In genomic region chr13:59011530-59011903, GRCm38 (mm10) we compare ENCODE assay signal across 7 mouse cellular contexts.
DNase-seq lines count a peak whose midpoint lies in the region; ATAC-seq lines count a peak whose summit lies in the region.

No protein-coding gene starts in this region.

- no peaks in the 10 kb centered on the region for H3K27me3 ChIP-seq in forebrain, embryonic 12.5 days
- H3K27me3 ChIP-seq in heart, embryonic 14.5 days (ENCODE audit: control insufficient read depth, insufficient read depth, low read length) = no peaks in the 10 kb centered on the region; the same call in 1 of the 2 replicates
- H3K27me3 ChIP-seq in limb, embryonic 15.5 days = no peaks in the 10 kb centered on the region
- H3K27me3 ChIP-seq in midbrain, embryonic 16.5 days (ENCODE audit: control insufficient read depth, insufficient read depth, low read depth, low read length) = no peaks in the 10 kb centered on the region

- WGBS in forebrain, embryonic 12.5 days = under 1% methylated on average over 15 of the region's 15 CpGs
- WGBS in heart, embryonic 14.5 days = 5% methylated on average over 15 of the region's 15 CpGs
- WGBS in limb, embryonic 15.5 days = 3% methylated on average over 15 of the region's 15 CpGs
- WGBS in midbrain, embryonic 16.5 days = 0% methylated on average over 15 of the region's 15 CpGs

- peaks cover 22% of the 10 kb centered on the region for H3K4me1 ChIP-seq in forebrain, embryonic 12.5 days
- H3K4me1 ChIP-seq in heart, embryonic 14.5 days (ENCODE audit: control insufficient read depth in 2 of 2, insufficient read depth in 2 of 2, low read length in 2 of 2) = peaks cover 5 to 8% of the 10 kb centered on the region in 2 experiments; a peak in 3 of 4 replicates
- H3K4me1 ChIP-seq in limb, embryonic 15.5 days = peaks cover 18% of the 10 kb centered on the region
- H3K4me1 ChIP-seq in midbrain, embryonic 16.5 days (ENCODE audit: control insufficient read depth, insufficient read depth, low read length) = peaks cover 23% of the 10 kb centered on the region

- ATAC-seq in forebrain, embryonic 12.5 days (ENCODE audit: low FRiP score) = peak; percentile 96
- peak; percentile 54; the same call in 1 of the 2 replicates for ATAC-seq in heart, embryonic 14.5 days (ENCODE audit: insufficient number of reproducible peaks, insufficient read depth, low FRiP score, low read depth)
- ATAC-seq in limb, embryonic 15.5 days (ENCODE audit: insufficient number of reproducible peaks, low FRiP score, low TSS enrichment, low read depth) = peak; percentile 71
- peak; percentile 96 for ATAC-seq in midbrain, embryonic 16.5 days

- peak overlapping the region; percentile 66 for H3K4me2 ChIP-seq in forebrain, embryonic 12.5 days
- H3K4me2 ChIP-seq in heart, embryonic 14.5 days (ENCODE audit: low read length) = peak overlapping the region; percentile 70
- H3K4me2 ChIP-seq in limb, embryonic 15.5 days = peak overlapping the region; percentile 44
- peak overlapping the region; percentile 67 for H3K4me2 ChIP-seq in midbrain, embryonic 16.5 days (ENCODE audit: low read length)

- no peaks in the 10 kb centered on the region for H3K36me3 ChIP-seq in forebrain, embryonic 12.5 days (replicated peaks)
- H3K36me3 ChIP-seq in heart, embryonic 14.5 days (ENCODE audit: control insufficient read depth, insufficient read depth, low read length) = no peaks in the 10 kb centered on the region
- H3K36me3 ChIP-seq in limb, embryonic 15.5 days = no peaks in the 10 kb centered on the region
- no peaks in the 10 kb centered on the region for H3K36me3 ChIP-seq in midbrain, embryonic 16.5 days (ENCODE audit: control insufficient read depth, insufficient read depth, low read length)

- H3K9ac ChIP-seq in forebrain, embryonic 12.5 days = peak overlapping the region; percentile 56
- H3K9ac ChIP-seq in heart, embryonic 14.5 days (ENCODE audit: low read length) = peak overlapping the region; percentile 49; the same call in 1 of the 2 replicates
- no peak overlapping the region for H3K9ac ChIP-seq in limb, embryonic 15.5 days
- peak overlapping the region; percentile 49 for H3K9ac ChIP-seq in midbrain, embryonic 16.5 days (ENCODE audit: low read depth, low read length)

- H3K4me3 ChIP-seq in forebrain, embryonic 12.5 days (replicated peaks) = peak overlapping the region; percentile 32
- H3K4me3 ChIP-seq in heart, embryonic 14.5 days (ENCODE audit: control insufficient read depth in 1 of 2, insufficient read depth in 1 of 2, low read depth in 1 of 2, low read length in 2 of 2) = peak overlapping the region; percentile 15 to 29
- H3K4me3 ChIP-seq in limb, embryonic 15.5 days = peak overlapping the region; percentile 21; the same call in 1 of the 2 replicates
- H3K4me3 ChIP-seq in midbrain, embryonic 16.5 days (ENCODE audit: low read depth, low read length) = peak overlapping the region; percentile 26

- peak; percentile 64 for DNase-seq in cerebellum, adult 11 months
- peak; percentile 64 for DNase-seq in kidney, postnatal 10 days
- peak; percentile 86 for DNase-seq in telencephalon, adult 2 months (ENCODE audit: low read depth, low spot score)

- peak overlapping the region; percentile 82 for H3K27ac ChIP-seq in forebrain, embryonic 12.5 days
- no peak overlapping the region for H3K27ac ChIP-seq in heart, embryonic 14.5 days (replicated peaks in 1 of 2; ENCODE audit: control insufficient read depth in 1 of 2, insufficient read depth in 1 of 2, low read depth in 2 of 2, low read length in 2 of 2)
- no peak overlapping the region for H3K27ac ChIP-seq in limb, embryonic 15.5 days
- H3K27ac ChIP-seq in midbrain, embryonic 16.5 days (ENCODE audit: low read length) = peak overlapping the region; percentile 90

- H3K9me3 ChIP-seq in forebrain, embryonic 12.5 days = no peaks in the 10 kb centered on the region
- 0 out of 2 replicates have a peak, but pooled peaks cover 3% of the 10 kb centered on the region for H3K9me3 ChIP-seq in heart, embryonic 14.5 days (ENCODE audit: control insufficient read depth, low read length)
- H3K9me3 ChIP-seq in limb, embryonic 15.5 days = no peaks in the 10 kb centered on the region
- H3K9me3 ChIP-seq in midbrain, embryonic 16.5 days (replicated peaks; ENCODE audit: control insufficient read depth, low read length, poor library complexity, severe bottlenecking) = no peaks in the 10 kb centered on the region

Comparison
In these comparisons a context has a peak if more than half of its experiments do, and no peak if none do; other contexts are left out.
1. H3K27ac ChIP-seq: peak in forebrain, embryonic 12.5 days (single experiment) and midbrain, embryonic 16.5 days (single experiment); none in heart, embryonic 14.5 days (0 of 2) and limb, embryonic 15.5 days (single experiment).
2. Peak in every context shown above with its lines, with median percentiles within 50 percentile points of each other: DNase-seq, ATAC-seq, H3K4me2 ChIP-seq and H3K4me3 ChIP-seq.